Mouse (Mus musculus): ENCODE measurements around the gene Comt.

- TF ChIP-seq CTCF (IDR thresholded peaks at IDR 0.05; ENCODE audit: control insufficient read depth, insufficient read depth, insufficient read length) (no peak), USF1 (IDR thresholded peaks at IDR 0.05; ENCODE audit: low read depth) (no peak), MAX (IDR thresholded peaks at IDR 0.05) (no peak), FOSL1 (IDR thresholded peaks at IDR 0.05; ENCODE audit: insufficient read depth, low read length, poor library complexity, severe bottlenecking) (no peak), MYOD1 (IDR thresholded peaks at IDR 0.05; ENCODE audit: control insufficient read depth, insufficient read length, low read depth) (no peak), CEBPB (IDR thresholded peaks at IDR 0.05; ENCODE audit: low read depth) (no peak), MYOG (IDR thresholded peaks at IDR 0.05; ENCODE audit: control insufficient read depth, extremely low read depth, insufficient read length) (no peak)
Observed at GRCm38 (mm10) chr16:18453846-18454245, 27.2 kb upstream of the Comt start.

All from C2C12 (cell line).